Mouse (Mus musculus) heart, adult 2 months (tissue): ENCODE measurements around the gene Gm9758.
"Not testable (repeated sequence)": the region's sequence is repeated elsewhere in the genome, so short reads cannot be mapped to it uniquely, and the experiment has no call there.

Experiments used
- CTCF ChIP-seq: fragments of 200-600 bp; IDR thresholded peaks from 2 replicates; pipeline ENCODE4 v1.8.1; 2022; ENCODE audit warnings: antibody characterized with exemption, mild to moderate bottlenecking, moderate library complexity
- EP300 ChIP-seq: fragments of 200-500 bp; IDR thresholded peaks from 2 replicates; pipeline ENCODE4 v1.6.1; 2011; ENCODE audit warnings: low read depth, low read length, control low read depth; ENCODE audit not compliant: insufficient read depth
- POLR2A ChIP-seq: fragments of 200-500 bp; IDR thresholded peaks from 2 replicates; pipeline ENCODE4 v1.6.1; 2011; ENCODE audit warnings: mild to moderate bottlenecking, low read depth, low read length, control low read depth; ENCODE audit not compliant: insufficient read depth

DNA sequence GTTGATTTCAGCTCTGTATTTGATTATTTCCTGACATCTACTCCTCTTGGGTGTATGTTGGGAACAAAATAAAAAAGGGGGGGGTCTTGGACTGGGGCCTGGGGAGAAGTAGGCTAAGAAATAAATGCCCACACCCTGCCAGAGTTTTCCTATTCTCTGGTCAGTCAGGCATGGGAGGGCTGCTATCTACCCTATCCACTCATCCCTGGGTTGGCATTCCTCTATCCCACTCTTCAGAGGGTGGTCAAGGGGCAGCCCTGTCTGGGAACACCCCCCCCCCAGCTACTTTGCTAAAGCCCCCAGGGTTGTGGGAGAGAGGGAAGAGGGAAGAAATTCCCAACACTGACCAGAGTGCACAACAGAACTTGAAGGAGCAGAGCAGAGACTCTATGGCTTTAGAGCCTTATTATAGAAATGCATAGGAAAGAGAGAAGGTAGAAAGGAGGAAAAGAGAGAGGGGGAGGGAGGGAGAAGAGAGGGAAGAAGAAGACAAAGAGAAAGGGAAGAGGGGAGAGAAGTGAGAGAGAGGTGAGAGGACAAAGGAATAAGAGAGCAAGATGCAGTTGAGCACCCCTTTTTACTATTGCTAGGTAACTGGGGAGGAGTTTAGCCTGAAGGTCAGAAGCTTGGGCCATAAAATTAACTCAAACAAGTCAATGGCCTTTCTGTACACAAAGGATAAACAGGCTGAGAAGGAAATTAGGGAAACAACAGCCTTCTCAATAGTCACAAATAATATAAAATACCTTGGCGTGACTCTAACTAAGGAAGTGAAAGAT, 41.4 kb upstream of the Gm9758 start:
- TF ChIP-seq CTCF, EP300, POLR2A: not testable (repeated sequence)
